Mouse (Mus musculus) C2C12 (cell line): ENCODE data around the gene Tmem150a. TPM values are rescaled to one million over a fixed set of nuclear protein-coding genes. Genes with fewer than 3 reads are reported as not detected.

Experiments
- H3K27me3 ChIP-seq: one replicate; pipeline ENCODE4 v1.6.1; 2011; ENCODE audit not compliant: control insufficient read depth, insufficient read depth, insufficient read length
- H3K36me3 ChIP-seq: one replicate; pipeline ENCODE4 v1.6.1; 2011; ENCODE audit not compliant: control insufficient read depth, insufficient read depth
- H3K4me3 ChIP-seq: one replicate; pipeline ENCODE4 v1.5.1; 2011; ENCODE audit warnings: mild to moderate bottlenecking, control low read depth; ENCODE audit not compliant: poor library complexity, insufficient read depth, severe bottlenecking
- H3K79me2 ChIP-seq: one replicate; pipeline ENCODE4 v1.6.1; 2011; ENCODE audit not compliant: control insufficient read depth, insufficient read depth
- H3K79me3 ChIP-seq: one replicate; pipeline ENCODE4 v1.6.1; 2011; ENCODE audit warnings: low read depth, control low read depth
- H3ac ChIP-seq: one replicate; pipeline ENCODE3; 2011; ENCODE audit warnings: low read depth; ENCODE audit not compliant: control insufficient read depth, insufficient read length
- CEBPB ChIP-seq: IDR thresholded peaks from one replicate; pipeline ENCODE4 v1.6.1; 2011; ENCODE audit warnings: low read depth, mild to moderate bottlenecking, control low read depth, moderate library complexity
- CTCF ChIP-seq: IDR thresholded peaks from one replicate; pipeline ENCODE4 v1.5.1; 2011; ENCODE audit not compliant: control insufficient read depth, insufficient read depth, insufficient read length
- FOSL1 ChIP-seq: IDR thresholded peaks from one replicate; pipeline ENCODE4 v1.8.0; 2011; ENCODE audit warnings: mild to moderate bottlenecking, low read length; ENCODE audit not compliant: poor library complexity, insufficient read depth, severe bottlenecking
- MAX ChIP-seq: IDR thresholded peaks from one replicate; pipeline ENCODE4 v1.6.1; 2011; ENCODE audit warnings: mild to moderate bottlenecking, control low read depth
- MYOD1 ChIP-seq: IDR thresholded peaks from one replicate; pipeline ENCODE4 v1.6.1; 2011; ENCODE audit warnings: low read depth; ENCODE audit not compliant: control insufficient read depth, insufficient read length
- MYOG ChIP-seq: IDR thresholded peaks from one replicate; pipeline ENCODE4 v1.6.1; 2011; ENCODE audit not compliant: control insufficient read depth, insufficient read length; ENCODE audit errors: extremely low read depth
- USF1 ChIP-seq: IDR thresholded peaks from one replicate; pipeline ENCODE4 v1.6.1; 2011; ENCODE audit warnings: low read depth, mild to moderate bottlenecking, control low read depth, moderate library complexity
- polyA plus RNA-seq: library from polyadenylated mRNA; unstranded; fragments of >200 nt; fragmentation: generic; extraction: Trizol; gene quantifications from one replicate; pipeline ENCODE4 v1.2.1, GENCODE M21; 2012; ENCODE audit warnings: missing spikeins

Gene Tmem150a
- polyA plus RNA-seq, 1 experiment: 25.2 TPM

GRCm38 (mm10) chr6:72357164-72358079 lies 2.2 kb downstream of the Tmem150a start:
- H3K27me3 ChIP-seq: no peaks in the 10 kb centered on the region
- H3K36me3 ChIP-seq: peaks cover 28% of the 10 kb centered on the region
- peaks cover 13% of the 10 kb centered on the region for H3K79me3 ChIP-seq
- no peak overlapping the region for H3K4me3 ChIP-seq
- H3ac ChIP-seq: no peak overlapping the region
- H3K79me2 ChIP-seq: peaks cover 24% of the 10 kb centered on the region
- TF ChIP-seq FOSL1 (no peak), CEBPB (no peak), CTCF (no peak), MYOD1 (no peak)

- H3K4me3 ChIP-seq: no peak overlapping the region
- peaks cover 21% of the 10 kb centered on the region for H3K79me2 ChIP-seq
- no peaks in the 10 kb centered on the region for H3K27me3 ChIP-seq
- H3K36me3 ChIP-seq: peaks cover 24% of the 10 kb centered on the region
- TF ChIP-seq USF1: no peak
- TF ChIP-seq FOSL1: no peak
- no peak for TF ChIP-seq CEBPB
- no peak for TF ChIP-seq CTCF
- TF ChIP-seq MAX: no peak
- TF ChIP-seq MYOG: no peak
- TF ChIP-seq MYOD1: no peak
- no peak overlapping the region for H3ac ChIP-seq
- peaks cover 13% of the 10 kb centered on the region for H3K79me3 ChIP-seq
Observed at GRCm38 (mm10) chr6:72358086-72358764, 3.0 kb downstream of the Tmem150a start.

- peaks cover 24% of the 10 kb centered on the region for H3K36me3 ChIP-seq
Observed at GRCm38 (mm10) chr6:72359343-72359742, 4.1 kb downstream of the Tmem150a start.

GRCm38 (mm10) chr6:72359891-72360598 lies 4.8 kb downstream of the Tmem150a start:
- H3K36me3 ChIP-seq: peaks cover 24% of the 10 kb centered on the region
- no peak for TF ChIP-seq CTCF
- no peak for TF ChIP-seq MAX
- TF ChIP-seq USF1: no peak
- no peak for TF ChIP-seq FOSL1
- TF ChIP-seq MYOG: no peak
- no peak for TF ChIP-seq MYOD1
- no peak for TF ChIP-seq CEBPB

More at GRCm38 (mm10) chr6:72359343-72359742, 4.1 kb downstream of the Tmem150a start:
- Histone ChIP-seq H3K4me3 (no peak overlapping the region), H3ac (no peak overlapping the region), H3K79me3 (peaks cover 13% of the 10 kb centered on the region), H3K27me3 (no peaks in the 10 kb centered on the region), H3K79me2 (peaks cover 21% of the 10 kb centered on the region)
- TF ChIP-seq FOSL1: no peak
- TF ChIP-seq MAX: no peak

GRCm38 (mm10) chr6:72360599-72360935 lies 5.3 kb downstream of the Tmem150a start:
- peaks cover 21% of the 10 kb centered on the region for H3K79me2 ChIP-seq
- peaks cover 24% of the 10 kb centered on the region for H3K36me3 ChIP-seq
- H3K27me3 ChIP-seq: no peaks in the 10 kb centered on the region
- peaks cover 13% of the 10 kb centered on the region for H3K79me3 ChIP-seq
- TF ChIP-seq MYOG: no peak
- H3K4me3 ChIP-seq: no peak overlapping the region
- H3ac ChIP-seq: no peak overlapping the region

More at GRCm38 (mm10) chr6:72359891-72360598, 4.8 kb downstream of the Tmem150a start:
- Histone ChIP-seq H3K79me2 (peaks cover 21% of the 10 kb centered on the region), H3ac (no peak overlapping the region), H3K27me3 (no peaks in the 10 kb centered on the region), H3K79me3 (peaks cover 13% of the 10 kb centered on the region), H3K4me3 (no peak overlapping the region)

GRCm38 (mm10) chr6:72361121-72361551 lies 5.9 kb downstream of the Tmem150a start:
- Histone ChIP-seq H3K4me3 (peak overlapping the region; percentile 82), H3K36me3 (peaks cover 24% of the 10 kb centered on the region), H3K27me3 (no peaks in the 10 kb centered on the region), H3K79me3 (peaks cover 13% of the 10 kb centered on the region), H3ac (no peak overlapping the region), H3K79me2 (peaks cover 21% of the 10 kb centered on the region)
- TF ChIP-seq MYOD1 (no peak), USF1 (no peak), CEBPB (no peak), MYOG (no peak), MAX (no peak), FOSL1 (no peak), CTCF (no peak)
